Mouse (Mus musculus) heart, embryonic 15.5 days (tissue): ENCODE data around the gene Col4a3. TPM values are rescaled to one million over a fixed set of nuclear protein-coding genes. Genes with fewer than 3 reads are reported as not detected.

Experiments used
- polyA plus RNA-seq: library from polyadenylated mRNA; unstranded; fragments of >200 nt; fragmentation: Nextera tagmentation; extraction: Ambion mirVana; gene quantifications from 2 replicates; pipeline ENCODE4 v1.2.1, GENCODE M21; 2015

Gene Col4a3
- polyA plus RNA-seq, 1 experiment from 2014 or later: 0.74 TPM

Other genes with a start within 250 kb of the Col4a3 start
- gene Col4a4, start 72 bp upstream of the Col4a3 start, polyA plus RNA-seq: 0.92 and 0.96 TPM in 2 replicates
- gene Mff, start 138.0 kb downstream of the Col4a3 start, polyA plus RNA-seq: 205 and 234 TPM in 2 replicates
- not detected in 2 replicates for gene Tm4sf20, start 181.5 kb downstream of the Col4a3 start, polyA plus RNA-seq
- gene Gm47791, start 184.3 kb downstream of the Col4a3 start, polyA plus RNA-seq: not detected in 2 replicates